Mouse (Mus musculus): ENCODE results near the gene Erp27.

Erp27 gene

DNA sequence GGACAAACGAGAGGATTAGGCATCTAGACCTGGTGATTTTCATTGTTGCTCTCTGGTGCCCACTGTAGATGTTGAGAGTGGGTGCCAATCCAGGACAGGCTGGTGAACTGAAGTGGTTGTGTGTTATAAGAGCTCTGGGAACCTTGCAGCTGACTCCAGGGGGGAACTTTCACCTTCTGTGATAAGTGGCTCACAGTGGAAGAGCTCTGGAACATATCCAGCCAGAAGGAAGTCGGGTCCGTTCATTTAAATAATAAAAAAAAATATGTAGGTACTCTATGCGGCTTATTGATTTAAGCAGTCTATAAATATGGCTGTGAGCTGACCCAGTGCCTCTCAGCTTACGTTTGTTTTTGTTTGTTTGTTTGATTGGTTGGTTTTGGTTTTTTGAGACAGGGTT, at the start of gene Erp27:
Erp27 (minus strand) TSS at position 101 of the 400 bp plus-strand sequence.
- no peak for DNase-seq (ENCODE audit: low read depth)

DNA sequence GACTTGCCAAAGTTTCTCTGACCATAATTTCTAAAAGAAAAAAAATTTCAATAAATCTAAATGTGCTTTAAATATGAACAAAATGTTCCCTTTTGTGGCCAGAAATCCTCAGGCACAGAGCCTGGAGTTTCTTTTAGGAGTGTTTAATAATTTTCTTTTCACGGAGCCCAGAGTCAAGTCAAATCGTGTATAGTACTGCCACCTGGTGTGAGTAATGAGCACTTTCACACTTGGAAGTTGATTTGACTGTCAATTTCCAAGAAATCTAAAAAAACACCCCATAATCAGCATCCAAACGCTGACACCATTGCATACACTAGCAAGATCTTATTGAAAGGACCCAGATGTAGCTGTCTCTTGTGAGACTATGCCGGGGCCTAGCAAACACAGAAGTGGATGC, 46.9 kb upstream of the Erp27 start:
- peak; percentile 73 for DNase-seq (ENCODE audit: low read depth)

DNA sequence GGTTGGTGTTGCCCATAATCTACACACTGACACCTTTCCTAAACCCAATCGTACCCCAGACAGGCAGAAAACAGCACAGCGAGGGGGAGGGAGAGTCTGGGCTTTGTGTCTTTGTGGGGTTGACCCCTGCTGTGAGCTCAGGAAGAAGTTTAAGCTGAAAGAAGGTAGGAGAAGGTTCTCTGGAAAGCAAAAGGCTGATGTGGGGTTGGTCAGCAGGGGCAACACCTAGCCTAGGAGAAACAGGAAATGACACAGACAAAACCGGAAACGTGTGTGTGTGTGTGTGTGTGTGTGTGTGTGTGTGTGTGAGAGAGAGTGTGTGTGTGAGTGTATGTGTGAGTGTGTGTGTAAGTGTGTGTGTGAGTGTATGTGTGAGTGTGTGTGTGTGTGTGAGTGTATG, 45.5 kb upstream of the Erp27 start:
- peak; percentile 74 for DNase-seq (ENCODE audit: low read depth)

DNA sequence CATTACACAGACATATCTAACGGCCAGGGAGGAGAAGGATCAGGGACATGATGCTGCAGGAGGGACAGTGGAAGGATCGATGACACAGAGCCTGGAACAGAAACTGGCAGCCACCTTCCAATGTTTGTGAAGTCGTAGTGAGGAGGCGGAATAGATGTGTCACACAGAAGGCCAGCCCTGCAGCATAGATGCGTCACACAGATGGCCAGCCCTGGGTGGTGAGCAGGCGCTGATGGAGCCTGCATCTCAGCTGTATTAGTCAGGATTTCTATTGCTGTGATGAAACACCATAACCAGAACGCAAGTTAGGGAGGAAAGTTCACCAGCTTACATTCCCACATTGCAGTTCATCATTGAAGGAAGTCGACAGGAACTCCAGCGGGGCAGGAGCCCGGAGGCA, 43.9 kb upstream of the Erp27 start:
- peak; percentile 34 for DNase-seq (ENCODE audit: low read depth)

DNA sequence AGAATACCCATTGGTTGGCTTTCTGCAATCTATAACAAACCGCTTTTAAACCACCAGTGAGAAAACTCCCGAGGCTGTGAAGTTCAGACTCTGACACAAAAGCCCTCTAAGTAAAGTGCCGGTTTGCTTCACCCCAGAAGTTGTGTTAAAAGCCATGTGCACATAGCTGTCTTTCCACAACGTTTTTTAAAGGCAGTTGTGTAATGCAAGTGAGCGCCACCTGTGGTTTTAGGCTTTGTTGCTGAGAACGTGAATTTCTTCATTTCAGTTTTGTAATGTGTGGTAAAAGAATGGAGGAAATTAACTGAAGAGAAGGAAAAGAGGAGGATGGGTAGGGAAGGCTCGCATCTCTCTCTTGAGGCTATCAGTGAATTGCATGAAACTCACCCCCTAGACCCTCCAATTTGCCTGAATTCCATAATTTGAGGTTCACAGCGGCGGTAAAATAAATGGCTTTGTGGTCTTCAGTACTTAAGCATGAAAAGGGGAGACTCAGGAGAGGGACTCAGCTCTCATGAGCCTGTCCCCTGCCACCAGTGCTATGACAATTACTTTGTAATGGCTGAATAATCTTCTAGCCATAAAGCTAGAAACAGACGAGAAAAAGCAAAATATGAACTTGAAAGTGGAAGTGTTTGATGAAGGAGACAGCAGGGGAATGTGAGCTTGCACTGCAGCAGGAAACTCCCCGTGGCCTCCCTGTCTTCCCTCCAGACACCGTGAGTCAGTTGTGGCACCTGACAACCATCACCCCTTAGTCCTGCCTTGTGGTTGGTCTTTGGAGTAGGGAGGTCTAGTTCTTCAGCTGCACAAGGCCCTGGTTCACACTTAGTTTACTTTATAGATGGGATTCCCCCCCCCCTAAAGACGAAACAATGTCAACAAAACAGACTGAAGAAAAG, 42.9 kb upstream of the Erp27 start:
- peak; percentile 81 for DNase-seq (ENCODE audit: low read depth)

DNA sequence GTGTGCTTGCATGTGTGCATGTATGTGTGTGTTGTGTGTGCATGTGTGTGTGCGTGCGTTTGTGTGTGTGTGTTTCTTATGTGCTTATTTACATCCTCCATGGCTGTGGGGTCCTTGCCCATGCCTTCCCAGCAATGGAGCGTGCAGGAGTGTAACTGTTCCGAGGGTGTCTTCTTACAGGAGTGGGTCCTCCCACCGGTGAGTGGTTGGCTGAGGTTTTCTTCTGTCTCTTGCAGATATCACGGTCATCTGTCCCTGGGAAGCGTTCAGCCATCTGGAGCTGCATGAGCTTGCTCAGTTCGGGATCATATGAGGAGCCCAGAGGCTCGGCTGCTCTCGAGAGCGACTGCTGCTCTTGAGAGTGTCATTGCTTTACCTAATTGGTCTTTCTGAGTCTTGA, 41.0 kb upstream of the Erp27 start:
- DNase-seq (ENCODE audit: low read depth): no peak

DNA sequence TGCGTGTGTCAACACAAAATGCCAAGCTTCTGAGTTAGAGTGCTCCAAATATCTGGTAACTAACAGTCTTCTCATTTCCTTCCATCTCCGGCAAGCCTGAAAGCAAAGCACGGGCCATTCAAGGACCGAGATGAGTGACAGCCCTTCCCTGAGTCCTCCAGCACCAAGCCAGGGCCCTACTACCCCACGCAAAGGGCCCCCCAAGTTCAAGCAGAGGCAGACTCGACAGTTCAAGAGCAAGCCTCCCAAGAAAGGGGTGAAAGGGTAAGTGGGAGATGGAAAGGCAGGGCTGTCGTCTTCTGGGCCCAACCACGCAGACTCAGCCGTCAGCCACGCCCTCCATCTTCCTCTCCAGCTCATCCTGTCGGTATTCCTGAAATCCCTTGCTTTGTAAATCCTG, 37.2 kb upstream of the Erp27 start:
- no peak for DNase-seq (ENCODE audit: low read depth)

DNA sequence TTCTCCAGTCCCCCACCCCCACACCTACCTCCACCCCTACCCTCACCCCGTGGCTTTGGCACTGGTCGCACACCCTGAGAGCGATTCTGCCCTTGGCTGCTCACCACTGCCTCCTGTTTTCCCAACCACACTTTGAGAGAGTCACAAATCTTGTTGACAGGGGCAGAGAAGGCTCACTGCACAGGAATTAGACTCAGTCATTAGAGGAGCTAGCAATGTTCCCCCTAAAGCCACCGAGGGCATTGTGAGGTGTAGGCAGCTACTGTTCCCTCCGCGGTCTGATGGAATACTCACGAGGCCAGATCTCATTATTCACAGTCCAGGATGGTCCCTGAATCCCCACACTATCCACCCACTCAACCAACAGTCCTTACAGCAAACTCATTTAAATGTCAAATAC, 35.1 kb upstream of the Erp27 start:
- DNase-seq (ENCODE audit: low read depth): no peak

DNA sequence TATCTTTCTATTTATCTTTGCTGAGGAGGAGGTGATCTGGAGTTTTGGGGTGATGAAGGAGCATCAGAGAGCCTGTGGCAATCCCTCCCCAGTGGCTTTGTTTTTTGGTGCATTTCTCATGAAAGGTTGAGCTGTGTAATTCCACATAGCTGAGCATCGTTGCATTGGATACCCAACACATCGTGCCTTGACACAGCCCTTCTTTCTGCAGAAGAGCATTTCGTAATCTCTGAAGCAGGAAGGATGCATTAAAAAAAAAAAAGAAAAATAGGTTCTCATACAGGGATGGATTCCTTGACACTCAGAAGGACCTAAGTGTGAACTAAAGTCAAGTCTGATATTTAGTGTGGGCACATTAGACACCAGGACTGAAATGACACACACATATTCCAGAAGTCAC, 33.3 kb upstream of the Erp27 start:
- DNase-seq (ENCODE audit: low read depth): no peak

DNA sequence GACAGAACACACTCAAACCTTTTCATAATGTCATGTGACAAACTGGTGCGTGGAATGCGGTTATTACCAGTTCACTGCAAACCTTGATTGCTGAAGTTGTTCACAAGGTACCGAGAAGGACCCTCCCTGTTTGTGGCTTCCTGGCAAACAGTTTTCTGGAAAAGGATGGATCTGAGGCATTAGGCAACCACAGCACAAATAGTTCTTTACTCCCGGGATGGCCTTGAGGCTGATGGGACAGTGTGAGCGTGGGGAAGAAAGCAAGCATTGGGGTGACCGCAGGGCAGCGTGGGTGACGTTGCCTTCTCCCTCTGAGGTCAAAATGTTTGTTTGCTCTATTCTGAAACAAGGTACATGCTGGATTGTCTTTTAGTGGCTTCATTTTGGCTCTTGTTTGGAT, 32.7 kb upstream of the Erp27 start:
- DNase-seq (ENCODE audit: low read depth): no peak

DNA sequence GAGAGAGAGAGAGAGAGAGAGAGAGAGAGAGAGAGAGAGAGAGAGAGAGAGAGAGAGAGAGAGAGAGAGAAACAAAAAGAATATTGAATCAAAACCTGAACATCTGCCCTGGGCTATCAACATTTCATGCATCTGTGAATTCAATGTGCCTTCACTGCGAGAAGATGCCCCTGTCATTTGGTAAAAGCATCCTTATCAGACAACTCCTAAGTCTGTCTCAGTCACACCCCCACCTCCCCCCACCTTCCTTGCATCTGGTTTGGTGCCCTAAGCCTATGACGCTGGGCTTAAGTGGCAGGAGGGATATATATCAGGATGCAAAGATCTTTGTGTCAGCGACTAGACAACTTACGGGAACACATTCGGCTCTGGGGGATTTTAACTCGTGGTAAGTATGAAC, 32.2 kb upstream of the Erp27 start:
- no peak for DNase-seq (ENCODE audit: low read depth)

DNA sequence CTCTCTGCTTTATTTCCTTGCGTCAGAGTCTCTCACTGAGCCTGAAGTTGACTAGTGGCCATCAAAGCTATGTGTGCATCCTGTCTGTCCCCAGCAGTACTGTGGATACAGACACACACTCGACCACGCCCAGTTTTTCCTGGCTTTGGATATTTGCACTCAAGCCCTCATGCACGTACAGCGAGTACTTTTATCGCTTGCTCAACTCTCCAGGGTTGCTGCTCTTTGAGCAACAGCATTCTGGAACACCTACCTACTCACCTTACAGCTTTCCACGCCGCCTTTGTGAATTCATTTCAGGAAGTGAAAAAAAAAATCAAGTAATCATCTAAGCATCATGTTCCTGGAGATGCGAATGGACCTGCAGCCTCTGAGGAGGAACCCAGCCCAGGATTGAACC, 30.9 kb upstream of the Erp27 start:
- DNase-seq (ENCODE audit: low read depth): no peak

DNA sequence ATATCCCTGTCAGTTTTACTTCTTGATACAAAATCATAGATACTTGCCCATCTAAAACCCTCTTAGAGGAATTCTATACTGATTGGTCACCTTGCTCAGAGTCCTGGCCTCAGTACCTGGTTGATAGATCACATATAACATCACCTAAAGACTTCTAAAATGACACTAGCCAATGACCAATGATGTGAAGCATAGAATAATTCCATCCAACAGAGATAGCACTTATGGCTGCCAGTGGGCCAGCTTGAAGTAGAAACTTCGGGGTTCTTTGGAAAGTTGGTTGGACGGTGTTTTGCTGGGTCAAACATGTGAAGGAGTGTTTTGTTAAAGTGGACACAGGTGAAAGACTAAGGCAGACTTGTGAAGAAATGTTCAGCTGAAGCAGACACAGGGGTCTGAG, 28.2 kb upstream of the Erp27 start:
- DNase-seq (ENCODE audit: low read depth): no peak

DNA sequence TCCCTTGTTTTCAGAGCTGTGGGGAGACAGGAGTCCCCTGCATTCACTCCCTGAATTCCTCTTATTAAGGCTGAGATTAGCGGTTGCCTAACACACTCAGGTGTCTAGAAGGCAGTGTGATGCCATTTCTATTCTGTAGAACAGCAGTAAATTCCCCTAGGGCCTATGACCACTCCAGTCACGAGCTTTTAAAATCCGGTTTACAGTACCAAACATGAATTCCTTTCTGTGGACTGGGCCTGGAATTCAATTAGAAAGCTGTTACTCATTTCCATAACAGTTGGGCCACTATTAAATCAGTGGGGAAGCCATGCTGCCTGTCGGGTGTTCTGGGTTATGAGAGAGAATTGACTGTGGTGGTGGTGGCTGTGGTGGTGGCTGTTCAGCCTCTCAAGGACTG, 25.7 kb upstream of the Erp27 start:
- DNase-seq (ENCODE audit: low read depth): no peak

DNA sequence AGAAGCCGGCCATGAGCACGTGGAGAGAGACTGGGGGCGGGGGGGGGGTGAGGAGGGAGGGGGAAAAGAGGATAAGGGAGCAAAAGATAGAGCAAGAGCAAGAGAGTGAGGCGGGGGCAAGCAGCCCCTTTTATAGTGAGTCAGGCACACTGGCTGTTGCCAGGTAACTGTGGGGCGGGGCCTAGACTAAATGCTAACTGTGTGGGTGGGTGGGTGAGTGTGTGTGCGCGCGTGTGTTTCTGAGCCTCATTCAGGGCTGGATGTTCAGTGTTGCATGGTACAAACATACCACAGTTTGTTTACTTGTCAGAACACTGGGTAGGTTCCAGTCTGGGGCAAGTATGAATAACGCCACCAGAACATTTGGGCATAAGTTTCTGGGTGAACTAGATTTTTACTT, 25.0 kb upstream of the Erp27 start:
- DNase-seq (ENCODE audit: low read depth): peak; percentile 71

DNA sequence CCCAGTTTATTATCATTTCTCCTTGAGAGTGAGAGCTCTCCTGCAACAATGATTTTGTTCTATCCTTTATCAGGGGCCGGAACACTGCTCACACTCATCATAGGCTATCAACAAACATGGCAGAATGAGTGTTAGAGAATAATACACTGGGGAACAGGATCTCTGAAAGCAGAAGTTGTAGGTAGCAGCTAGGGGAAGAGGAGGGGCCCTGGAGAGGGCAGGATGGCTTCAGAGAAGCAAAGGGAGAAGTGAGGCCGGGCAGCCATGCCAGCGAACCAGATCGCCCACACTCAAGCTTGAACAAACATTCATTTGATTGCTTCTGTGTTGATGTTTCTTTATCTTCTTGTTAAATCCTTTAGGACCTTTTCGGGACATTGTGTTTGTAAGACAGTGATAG, 24.3 kb upstream of the Erp27 start:
- peak; percentile 16 for DNase-seq (ENCODE audit: low read depth)

DNA sequence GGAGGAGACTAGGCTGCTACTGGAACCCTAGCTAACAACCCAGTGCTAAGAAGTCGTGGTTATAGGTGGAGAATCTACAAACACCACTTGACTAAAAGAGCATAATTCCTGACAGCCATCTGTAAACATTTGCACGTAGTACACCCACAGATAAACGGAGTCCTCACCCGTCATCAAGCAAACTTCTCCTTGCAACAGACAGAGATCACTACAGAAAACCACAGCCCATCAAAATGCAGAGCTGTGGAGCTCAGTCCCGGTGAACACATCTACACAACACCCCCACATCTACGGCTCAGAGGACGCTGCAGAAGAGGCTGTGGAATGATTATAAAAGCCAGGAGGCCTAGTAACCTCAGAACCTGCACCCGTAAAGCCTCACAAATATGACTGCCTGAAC, 22.5 kb upstream of the Erp27 start:
- peak; percentile 59 for DNase-seq (ENCODE audit: low read depth)

DNA sequence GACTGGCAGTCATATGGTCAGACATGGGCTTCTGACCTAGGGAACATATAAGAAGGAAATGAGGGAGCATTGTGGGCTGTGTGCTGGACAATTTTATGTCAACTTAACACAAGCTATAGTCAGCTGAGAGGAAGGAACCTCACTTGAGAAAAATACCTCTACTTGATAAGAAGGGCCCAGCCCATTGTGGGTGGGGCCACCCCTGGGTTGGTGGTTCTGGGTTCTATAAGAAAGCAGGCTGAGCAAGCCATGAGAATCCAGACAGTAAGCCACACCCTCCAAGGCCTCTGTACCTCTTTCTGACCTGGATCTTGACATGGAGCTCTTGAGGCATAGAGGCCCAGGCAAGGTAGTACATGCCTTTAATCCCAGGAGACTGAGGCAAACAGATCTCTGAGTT, 21.4 kb upstream of the Erp27 start:
- DNase-seq (ENCODE audit: low read depth): peak; percentile 66

DNA sequence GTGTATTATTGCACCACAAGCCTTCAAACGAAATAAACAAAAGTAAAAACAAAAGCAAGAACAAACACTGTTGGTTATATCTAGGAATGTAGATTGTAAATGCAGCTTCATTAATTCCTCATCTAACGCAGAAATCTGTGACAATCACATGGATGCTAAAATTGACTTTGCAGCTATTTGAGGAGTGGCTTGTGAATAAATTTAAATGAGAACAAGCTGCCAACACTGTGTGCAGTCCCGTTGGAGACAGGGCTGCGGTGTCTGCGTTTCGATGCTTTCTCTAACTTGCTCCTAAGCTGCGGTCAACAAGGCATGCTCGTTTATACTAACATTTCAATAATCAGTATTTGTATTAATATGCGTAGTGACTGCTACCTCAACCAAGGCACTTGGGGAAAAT, 20.3 kb upstream of the Erp27 start:
- DNase-seq (ENCODE audit: low read depth): no peak

DNA sequence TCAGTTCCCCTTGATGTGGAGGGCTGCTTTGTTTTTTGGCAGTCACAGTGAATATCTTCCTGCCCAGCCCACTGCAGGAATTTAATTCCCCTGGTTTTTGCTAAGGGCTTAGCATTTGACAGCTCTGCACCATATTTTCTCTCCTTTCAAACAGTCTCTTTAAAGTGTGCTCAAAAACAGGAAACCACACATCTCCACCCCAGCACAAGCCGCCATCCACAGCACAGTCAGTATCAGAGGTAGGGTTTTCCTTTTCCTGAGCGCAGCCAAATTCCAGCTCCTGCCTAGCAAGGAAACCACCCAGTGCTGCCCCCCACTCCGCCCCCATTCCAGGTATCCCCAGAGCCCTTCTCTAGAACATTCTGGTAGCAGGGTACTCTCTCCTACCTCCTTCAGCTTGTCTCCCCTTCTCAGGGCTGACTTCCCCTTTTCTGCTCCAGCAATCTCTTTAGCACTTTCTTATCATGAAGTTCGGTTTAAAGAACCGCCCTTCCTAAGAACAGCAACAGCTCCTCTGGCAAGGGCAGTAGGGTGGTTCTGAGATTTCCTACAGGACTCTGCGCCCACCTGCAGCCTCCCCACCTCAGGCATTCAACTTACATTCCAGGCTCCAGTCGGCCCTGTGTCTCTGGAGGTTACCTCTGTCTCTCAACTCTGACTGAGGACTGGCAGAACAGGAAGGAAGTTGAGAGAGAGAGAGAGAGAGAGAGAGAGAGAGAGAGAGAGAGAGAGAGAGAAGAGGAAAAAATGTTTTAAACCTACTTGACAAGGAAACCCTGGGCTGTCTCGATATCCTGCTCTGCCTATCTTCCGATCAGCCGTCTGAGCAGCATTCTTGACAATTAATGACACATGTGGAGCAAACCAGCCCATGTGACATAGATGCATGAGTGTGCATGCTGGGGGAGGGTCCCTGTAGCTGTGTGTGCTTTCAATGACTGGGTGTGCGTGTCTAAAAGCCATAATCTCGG, 19.4 kb upstream of the Erp27 start, which contains the start of gene Arhgdib:
Arhgdib (minus strand) TSS at position 849 of the 971 bp plus-strand sequence.
- DNase-seq (ENCODE audit: low read depth): peak; percentile 87

DNA sequence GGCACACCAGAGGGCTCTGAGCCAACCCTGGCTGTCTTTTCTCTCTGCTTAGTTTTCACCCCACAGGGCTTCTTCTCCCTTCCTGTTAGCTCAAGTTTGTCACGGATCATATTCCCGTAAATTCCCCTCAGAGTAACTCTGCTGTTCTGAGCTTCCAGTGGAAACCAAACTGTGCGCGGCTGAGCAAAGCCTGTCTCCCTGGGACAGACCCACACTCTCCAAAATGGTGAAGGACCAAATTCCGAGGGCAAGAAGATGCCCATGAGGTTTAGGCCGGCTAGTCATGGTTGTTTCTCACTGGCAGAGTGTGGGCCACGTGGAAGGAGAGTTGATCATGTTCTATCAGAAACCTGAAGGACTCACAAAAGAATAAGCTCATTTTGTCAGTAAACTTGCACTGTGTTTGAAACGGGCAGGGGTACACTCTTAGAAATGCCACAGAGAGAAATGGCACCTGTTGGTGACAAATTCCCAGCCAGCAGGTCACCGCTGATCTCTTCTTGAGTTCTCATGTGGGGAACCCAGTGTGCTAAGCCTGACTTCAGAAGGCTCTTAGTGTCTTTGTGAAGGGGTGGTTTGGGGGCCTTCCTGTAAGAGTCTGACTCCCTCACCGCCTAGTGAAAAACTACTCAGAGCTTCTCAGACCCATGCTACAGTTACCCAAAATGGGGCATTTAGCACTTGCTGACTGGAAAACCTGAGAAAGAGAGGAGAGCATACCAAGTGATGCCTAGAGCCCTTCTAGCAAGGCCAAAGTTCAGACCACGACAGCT, 18.4 kb upstream of the Erp27 start:
- DNase-seq (ENCODE audit: low read depth): peak; percentile 58

Measured in induced T-regulatory cell, adult 2 months (primary cell).